Mouse (Mus musculus): ENCODE measurements around the gene Fam206a. TPM values are rescaled to one million over a fixed set of nuclear protein-coding genes. Genes with fewer than 3 reads are reported as not detected.

Fam206a gene
- polyA plus RNA-seq, 2 experiments = 2.8 to 6.0 TPM

GRCm38 (mm10) chr4:56768913-56769312, 33.2 kb upstream of the Fam206a start:
- no peaks in the 10 kb centered on the region for H3K4me1 ChIP-seq (replicated peaks; ENCODE audit: control insufficient read depth in 2 of 2, insufficient read depth in 2 of 2, low read length in 1 of 2)
- no peaks in the 10 kb centered on the region for H3K9me3 ChIP-seq (ENCODE audit: control insufficient read depth, low read length)
- no peak for DNase-seq (ENCODE audit: low read depth in 3 of 3, low spot score in 3 of 3)
- H3K4me3 ChIP-seq (ENCODE audit: insufficient read depth in 1 of 2, low read depth in 2 of 2, low read length in 2 of 2) = no peak overlapping the region
- 72% methylated on average over 7 of the region's 7 CpGs for WGBS (ENCODE audit: insufficient replicate concordance)
- no peak overlapping the region for H3K9ac ChIP-seq (replicated peaks)
- ATAC-seq (ENCODE audit: insufficient read depth) = no peak
- H3K4me2 ChIP-seq (ENCODE audit: low read depth) = no peak overlapping the region
- H3K27ac ChIP-seq = no peak overlapping the region
- TF ChIP-seq CTCF (IDR thresholded peaks at IDR 0.05; ENCODE audit: low read depth) (no peak), EP300 (IDR thresholded peaks at IDR 0.05; ENCODE audit: low read depth) (no peak)
- peaks cover 37% of the 10 kb centered on the region for H3K36me3 ChIP-seq (replicated peaks; ENCODE audit: control insufficient read depth, insufficient read depth, low read depth)
- H3K27me3 ChIP-seq (ENCODE audit: control insufficient read depth, insufficient read depth, low read length) = no peaks in the 10 kb centered on the region

- Histone ChIP-seq H3K9ac (replicated peaks) (no peak overlapping the region), H3K27ac (no peak overlapping the region), H3K9me3 (ENCODE audit: control insufficient read depth, low read length) (no peaks in the 10 kb centered on the region), H3K4me2 (ENCODE audit: low read depth) (no peak overlapping the region), H3K27me3 (ENCODE audit: control insufficient read depth, insufficient read depth, low read length) (no peaks in the 10 kb centered on the region), H3K4me3 (ENCODE audit: insufficient read depth in 1 of 2, low read depth in 2 of 2, low read length in 2 of 2) (no peak overlapping the region), H3K36me3 (replicated peaks; ENCODE audit: control insufficient read depth, insufficient read depth, low read depth) (peaks cover 34% of the 10 kb centered on the region), H3K4me1 (replicated peaks; ENCODE audit: control insufficient read depth in 2 of 2, insufficient read depth in 2 of 2, low read length in 1 of 2) (no peaks in the 10 kb centered on the region)
- ATAC-seq (ENCODE audit: insufficient read depth) (no peak), DNase-seq (ENCODE audit: low read depth in 3 of 3, low spot score in 3 of 3) (no peak)
- TF ChIP-seq CTCF (IDR thresholded peaks at IDR 0.05; ENCODE audit: low read depth) = no peak
- WGBS (ENCODE audit: insufficient replicate concordance) = 50% methylated on average over 1 of the region's 1 CpGs
Measured at GRCm38 (mm10) chr4:56771065-56771464, 31.1 kb upstream of the Fam206a start.

- no peak for DNase-seq (ENCODE audit: low read depth in 3 of 3, low spot score in 3 of 3)
- H3K27ac ChIP-seq = no peak overlapping the region
- no peak overlapping the region for H3K4me2 ChIP-seq (ENCODE audit: low read depth)
- H3K9ac ChIP-seq (replicated peaks) = no peak overlapping the region
- H3K36me3 ChIP-seq (replicated peaks; ENCODE audit: control insufficient read depth, insufficient read depth, low read depth) = peaks cover 47% of the 10 kb centered on the region
- TF ChIP-seq EP300 (IDR thresholded peaks at IDR 0.05; ENCODE audit: low read depth) (no peak), CTCF (IDR thresholded peaks at IDR 0.05; ENCODE audit: low read depth) (peak; percentile 51)
- no peaks in the 10 kb centered on the region for H3K9me3 ChIP-seq (ENCODE audit: control insufficient read depth, low read length)
- WGBS (ENCODE audit: insufficient replicate concordance) = 44% methylated on average over 1 of the region's 1 CpGs
- H3K4me3 ChIP-seq (ENCODE audit: insufficient read depth in 1 of 2, low read depth in 2 of 2, low read length in 2 of 2) = no peak overlapping the region
- no peaks in the 10 kb centered on the region for H3K4me1 ChIP-seq (replicated peaks; ENCODE audit: control insufficient read depth in 2 of 2, insufficient read depth in 2 of 2, low read length in 1 of 2)
- no peak for ATAC-seq (ENCODE audit: insufficient read depth)
- H3K27me3 ChIP-seq (ENCODE audit: control insufficient read depth, insufficient read depth, low read length) = no peaks in the 10 kb centered on the region
Measured at GRCm38 (mm10) chr4:56791373-56791772, 10.8 kb upstream of the Fam206a start.

GRCm38 (mm10) chr4:56802669-56803150, 565 bp downstream of the Fam206a start:
- Histone ChIP-seq H3K4me2 (ENCODE audit: low read depth) (peak overlapping the region; percentile 87), H3K4me3 (ENCODE audit: insufficient read depth in 1 of 2, low read depth in 2 of 2, low read length in 2 of 2) (peak overlapping the region; percentile 67 to 84), H3K27me3 (ENCODE audit: control insufficient read depth, insufficient read depth, low read length) (no peaks in the 10 kb centered on the region), H3K9ac (replicated peaks) (peak overlapping the region; percentile 57), H3K27ac (no peak overlapping the region), H3K4me1 (replicated peaks; ENCODE audit: control insufficient read depth in 2 of 2, insufficient read depth in 2 of 2, low read length in 1 of 2) (peaks cover 0 to 8% of the 10 kb centered on the region in 2 experiments; a peak in 3 of 4 replicates), H3K9me3 (ENCODE audit: control insufficient read depth, low read length) (no peaks in the 10 kb centered on the region), H3K36me3 (replicated peaks; ENCODE audit: control insufficient read depth, insufficient read depth, low read depth) (peaks cover 13% of the 10 kb centered on the region; the same call in 1 of the 2 replicates)
- no peak for TF ChIP-seq EP300 (IDR thresholded peaks at IDR 0.05; ENCODE audit: low read depth)
- peak; percentile 13; the same call in 1 of the 2 replicates for TF ChIP-seq CTCF (IDR thresholded peaks at IDR 0.05; ENCODE audit: low read depth)
- ATAC-seq (ENCODE audit: insufficient read depth) = peak; percentile 11; the same call in 1 of the 2 replicates
- no peak for DNase-seq (ENCODE audit: low read depth in 3 of 3, low spot score in 3 of 3)
- 2% methylated on average over 25 of the region's 25 CpGs for WGBS (ENCODE audit: insufficient replicate concordance)

GRCm38 (mm10) chr4:56809050-56809449, 6.9 kb downstream of the Fam206a start:
- ATAC-seq (ENCODE audit: insufficient read depth) = no peak

More at GRCm38 (mm10) chr4:56809050-56809449, 6.9 kb downstream of the Fam206a start:
- TF ChIP-seq CTCF (IDR thresholded peaks at IDR 0.05; ENCODE audit: low read depth) (no peak), EP300 (IDR thresholded peaks at IDR 0.05; ENCODE audit: low read depth) (no peak)
- H3K4me3 ChIP-seq (ENCODE audit: insufficient read depth in 1 of 2, low read depth in 2 of 2, low read length in 2 of 2) = no peak overlapping the region
- H3K4me2 ChIP-seq (ENCODE audit: low read depth) = no peak overlapping the region
- H3K27me3 ChIP-seq (ENCODE audit: control insufficient read depth, insufficient read depth, low read length) = no peaks in the 10 kb centered on the region
- no peak overlapping the region for H3K9ac ChIP-seq (replicated peaks)
- peaks cover 8% of the 10 kb centered on the region; the same call in 1 of the 2 replicates for H3K36me3 ChIP-seq (replicated peaks; ENCODE audit: control insufficient read depth, insufficient read depth, low read depth)
- DNase-seq (ENCODE audit: low read depth in 3 of 3, low spot score in 3 of 3) = no peak
- H3K4me1 ChIP-seq (replicated peaks; ENCODE audit: control insufficient read depth in 2 of 2, insufficient read depth in 2 of 2, low read length in 1 of 2) = no peaks in the 10 kb centered on the region
- WGBS (ENCODE audit: insufficient replicate concordance) = 65% methylated on average over 4 of the region's 4 CpGs
- no peaks in the 10 kb centered on the region for H3K9me3 ChIP-seq (ENCODE audit: control insufficient read depth, low read length)
- H3K27ac ChIP-seq = no peak overlapping the region
